Mouse (Mus musculus): ENCODE data around the gene Gm38394.

The Gm38394 gene

GRCm38 (mm10) chr1:133663427-133663826 lies 2.3 kb upstream of the Gm38394 start:
- no peak for DNase-seq (ENCODE audit: low spot score)

- no peak for DNase-seq (ENCODE audit: low spot score)
These were observed 1.8 kb upstream of the Gm38394 start for GRCm38 (mm10) chr1:133662941-133663340.

GRCm38 (mm10) chr1:133660466-133661202 lies 484 bp downstream of the Gm38394 start, which contains the start of gene Zbed6:
Gene Zbed6 (minus strand): TSS chr1:133660885.
- peak; percentile 89 for DNase-seq (ENCODE audit: low spot score)

GRCm38 (mm10) chr1:133658878-133659277 lies 2.2 kb downstream of the Gm38394 start:
- no peak for DNase-seq (ENCODE audit: low spot score)

GRCm38 (mm10) chr1:133656811-133657210 lies 4.3 kb downstream of the Gm38394 start:
- DNase-seq (ENCODE audit: low spot score) = no peak

- DNase-seq (ENCODE audit: low spot score) = no peak
These were observed 8.1 kb downstream of the Gm38394 start for GRCm38 (mm10) chr1:133653033-133653432.

- no peak for DNase-seq (ENCODE audit: low spot score)
These were observed 10.6 kb downstream of the Gm38394 start for GRCm38 (mm10) chr1:133650288-133651055.

GRCm38 (mm10) chr1:133645652-133646051 lies 15.5 kb downstream of the Gm38394 start:
- no peak for DNase-seq (ENCODE audit: low spot score)

- DNase-seq (ENCODE audit: low spot score) = no peak
These were observed 20.0 kb downstream of the Gm38394 start for GRCm38 (mm10) chr1:133641163-133641562.

GRCm38 (mm10) chr1:133638517-133638916 lies 22.6 kb downstream of the Gm38394 start:
- no peak for DNase-seq (ENCODE audit: low spot score)

GRCm38 (mm10) chr1:133632168-133632567 lies 28.9 kb downstream of the Gm38394 start:
- no peak for DNase-seq (ENCODE audit: low spot score)

- no peak for DNase-seq (ENCODE audit: low spot score)
These were observed 36.1 kb downstream of the Gm38394 start for GRCm38 (mm10) chr1:133625052-133625451.

- DNase-seq (ENCODE audit: low spot score) = no peak
These were observed 42.8 kb downstream of the Gm38394 start for GRCm38 (mm10) chr1:133618311-133618710.

GRCm38 (mm10) chr1:133617908-133618307 lies 43.2 kb downstream of the Gm38394 start:
- DNase-seq (ENCODE audit: low spot score) = no peak

- DNase-seq (ENCODE audit: low spot score) = no peak
These were observed 47.3 kb downstream of the Gm38394 start for GRCm38 (mm10) chr1:133613817-133614216.

GRCm38 (mm10) chr1:133611436-133611835 lies 49.7 kb downstream of the Gm38394 start:
- no peak for DNase-seq (ENCODE audit: low spot score)

GRCm38 (mm10) chr1:133610601-133611000 lies 50.5 kb downstream of the Gm38394 start:
- DNase-seq (ENCODE audit: low spot score) = no peak

- DNase-seq (ENCODE audit: low spot score) = peak; percentile 98
These were observed 51.2 kb downstream of the Gm38394 start, which contains the start of gene Snrpe for GRCm38 (mm10) chr1:133609771-133610502. Gene Snrpe (minus strand): TSS chr1:133610291.

GRCm38 (mm10) chr1:133603174-133603573 lies 57.9 kb downstream of the Gm38394 start:
- no peak for DNase-seq (ENCODE audit: low spot score)

GRCm38 (mm10) chr1:133596298-133597007 lies 64.7 kb downstream of the Gm38394 start:
- DNase-seq (ENCODE audit: low spot score) = no peak

- DNase-seq (ENCODE audit: low spot score) = no peak
These were observed 75.1 kb downstream of the Gm38394 start for GRCm38 (mm10) chr1:133585995-133586537.

Measured in testis, postnatal 10 days (tissue).